Mouse (Mus musculus) lung, embryonic 14.5 days (tissue): ENCODE data around the gene Psap. TPM values are rescaled to one million over a fixed set of nuclear protein-coding genes. Genes with fewer than 3 reads are reported as not detected.
A peak's percentile ranks its signal among the peaks of the same experiment; 100 is the strongest.
"Not testable (repeated sequence)": the region's sequence is repeated elsewhere in the genome, so short reads cannot be mapped to it uniquely, and the experiment has no call there.

ENCODE experiments used
- ATAC-seq: fragments of 200-750 bp; cut with Nextera tagmentation; 2 replicates; pipeline ENCODE4 v1.8.0; 2017; ENCODE audit warnings: mild to moderate bottlenecking, moderate TSS enrichment, moderate library complexity; ENCODE audit not compliant: insufficient read depth
- DNase-seq: peaks from one replicate; pipeline ENCODE4 v3.0.0-alpha.2; 2015
- H3K27ac ChIP-seq: fragments of 300-500 bp; sonication (generic); 2 replicates; pipeline ENCODE4 v1.5.1; 2014; ENCODE audit warnings: low read depth, mild to moderate bottlenecking, moderate library complexity
- H3K27me3 ChIP-seq: fragments of 300-500 bp; sonication (generic); 2 replicates; pipeline ENCODE4 v1.6.1; 2014; ENCODE audit warnings: low read length, control low read depth; ENCODE audit not compliant: insufficient read depth
- H3K36me3 ChIP-seq: fragments of 300-500 bp; sonication (generic); 2 replicates; pipeline ENCODE4 v1.6.1; 2014; ENCODE audit warnings: control low read depth; ENCODE audit not compliant: insufficient read depth
- H3K4me1 ChIP-seq: fragments of 300-500 bp; sonication (generic); 2 replicates; pipeline ENCODE4 v1.6.1; 2014; ENCODE audit warnings: antibody characterized with exemption, control low read depth; ENCODE audit not compliant: insufficient read depth
- H3K4me2 ChIP-seq: fragments of 300-500 bp; sonication (generic); 2 replicates; pipeline ENCODE4 v1.6.1; 2014; ENCODE audit warnings: mild to moderate bottlenecking
- H3K4me3 ChIP-seq: fragments of 300-500 bp; sonication (generic); 2 replicates; pipeline ENCODE4 v1.5.1; 2014; ENCODE audit warnings: low read depth, low read length
- H3K9ac ChIP-seq: fragments of 300-500 bp; sonication (generic); 2 replicates; pipeline ENCODE4 v1.6.1; 2014
- H3K9me3 ChIP-seq: fragments of 300-500 bp; sonication (generic); 2 replicates; pipeline ENCODE4 v1.6.1; 2016; ENCODE audit warnings: low read depth, low read length, control low read depth
- CTCF ChIP-seq: IDR thresholded peaks from 2 replicates; pipeline ENCODE4 v1.5.1; 2016; ENCODE audit warnings: antibody characterized with exemption, low read depth
- WGBS: fragments of 180-500 bp; shearing (Covaris S2); extraction: QIAGEN DNeasy Blood & Tissue Kit; methylation state at CpG from one replicate; pipeline ENCODE4 v1.1.7; 2014; 5-methylcytosine and 5-hydroxymethylcytosine counted together
- polyA plus RNA-seq: library from polyadenylated mRNA; unstranded; fragments of >200 nt; fragmentation: Nextera tagmentation; extraction: Ambion mirVana; gene quantifications from 2 replicates; pipeline ENCODE4 v1.2.1, GENCODE M21; 2014

Gene Psap
- polyA plus RNA-seq, 1 experiment from 2014 or later, result 73.5 TPM

DNA sequence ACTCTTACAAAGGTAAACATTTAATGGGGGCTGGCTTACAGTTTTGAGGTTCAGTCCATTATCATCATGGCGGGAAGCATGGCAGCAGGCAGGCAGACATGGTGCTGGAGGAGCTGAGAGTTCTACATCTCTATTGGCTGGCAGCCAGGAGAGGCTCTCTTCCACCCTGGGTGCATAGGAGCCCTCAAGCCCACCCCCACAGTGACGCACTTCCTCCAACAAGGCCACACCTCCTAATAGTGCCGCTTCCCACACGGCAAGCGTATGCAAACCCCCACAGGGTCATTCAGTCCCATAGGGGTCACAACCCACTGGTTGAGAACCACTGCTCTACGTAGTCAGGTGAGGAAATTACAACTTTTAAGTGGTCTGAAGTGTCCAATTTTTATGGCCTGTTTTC lies 37.0 kb upstream of the Psap start:
- Histone ChIP-seq H3K9ac (no peak overlapping the region), H3K4me2 (no peak overlapping the region), H3K9me3 (no peaks in the 10 kb centered on the region), H3K27me3 (no peaks in the 10 kb centered on the region), H3K27ac (no peak overlapping the region), H3K36me3 (no peaks in the 10 kb centered on the region), H3K4me1 (no peaks in the 10 kb centered on the region), H3K4me3 (no peak overlapping the region)
- WGBS, result 81% methylated on average over 6 of the region's 6 CpGs
- DNase-seq (no peak), ATAC-seq (no peak)
- TF ChIP-seq CTCF, result no peak

DNA sequence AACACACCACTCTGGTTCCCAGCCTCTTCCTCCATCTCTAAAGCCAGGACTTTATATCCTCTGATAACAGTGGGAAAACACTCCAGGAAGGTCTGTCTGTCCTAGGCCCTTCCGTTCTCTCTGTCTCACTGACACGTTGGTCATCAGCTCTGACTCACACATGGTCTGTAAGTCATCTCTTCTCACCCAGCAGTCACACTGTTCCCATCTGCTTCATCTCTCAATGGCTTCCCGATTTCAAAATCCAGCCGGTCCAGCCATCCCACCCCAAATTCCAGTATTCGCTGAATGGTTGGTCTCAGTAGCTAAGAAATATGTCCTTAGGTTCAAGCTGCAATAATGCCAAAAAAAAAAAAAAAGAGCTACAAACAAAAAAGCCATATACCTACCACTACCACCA lies 33.5 kb upstream of the Psap start:
- Histone ChIP-seq H3K4me1 (no peaks in the 10 kb centered on the region), H3K27me3 (no peaks in the 10 kb centered on the region), H3K36me3 (no peaks in the 10 kb centered on the region), H3K4me3 (no peak overlapping the region), H3K9me3 (no peaks in the 10 kb centered on the region), H3K27ac (no peak overlapping the region), H3K9ac (no peak overlapping the region), H3K4me2 (no peak overlapping the region)
- 67% methylated on average over 5 of the region's 5 CpGs for WGBS
- no peak for TF ChIP-seq CTCF
- DNase-seq (no peak), ATAC-seq (no peak)

GRCm38 (mm10) chr10:60245041-60245440 lies 32.4 kb upstream of the Psap start:
- no peak overlapping the region for H3K4me3 ChIP-seq
- H3K9me3 ChIP-seq, result no peaks in the 10 kb centered on the region
- no peak overlapping the region for H3K4me2 ChIP-seq
- no peak overlapping the region for H3K9ac ChIP-seq
- ATAC-seq (peak; percentile 65), DNase-seq (peak; percentile 98)
- 4% methylated on average over 8 of the region's 8 CpGs for WGBS
- no peak overlapping the region for H3K27ac ChIP-seq
- H3K27me3 ChIP-seq, result no peaks in the 10 kb centered on the region
- H3K36me3 ChIP-seq, result no peaks in the 10 kb centered on the region
- TF ChIP-seq CTCF, result peak; percentile 100
- no peaks in the 10 kb centered on the region for H3K4me1 ChIP-seq

DNA sequence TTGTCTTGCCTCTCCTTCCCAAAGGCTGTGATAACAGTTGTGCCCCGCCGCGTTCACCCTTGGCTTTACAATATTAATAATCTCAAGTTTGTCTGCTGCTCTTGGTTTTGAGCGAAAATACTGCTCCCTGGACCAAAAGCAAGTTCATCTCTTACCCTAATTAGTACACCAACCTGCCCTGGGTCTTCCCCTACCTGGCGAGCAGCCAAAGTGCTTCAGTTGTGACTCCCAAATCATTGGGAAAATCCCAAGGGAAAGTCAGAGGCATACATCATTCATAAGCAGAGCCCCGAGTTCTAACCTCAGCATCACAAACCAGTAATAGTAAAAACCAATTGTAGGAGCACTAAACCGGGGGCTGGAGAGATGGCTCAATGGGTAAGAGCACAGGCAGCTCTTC lies 31.8 kb upstream of the Psap start:
- no peak overlapping the region for H3K4me3 ChIP-seq

DNA sequence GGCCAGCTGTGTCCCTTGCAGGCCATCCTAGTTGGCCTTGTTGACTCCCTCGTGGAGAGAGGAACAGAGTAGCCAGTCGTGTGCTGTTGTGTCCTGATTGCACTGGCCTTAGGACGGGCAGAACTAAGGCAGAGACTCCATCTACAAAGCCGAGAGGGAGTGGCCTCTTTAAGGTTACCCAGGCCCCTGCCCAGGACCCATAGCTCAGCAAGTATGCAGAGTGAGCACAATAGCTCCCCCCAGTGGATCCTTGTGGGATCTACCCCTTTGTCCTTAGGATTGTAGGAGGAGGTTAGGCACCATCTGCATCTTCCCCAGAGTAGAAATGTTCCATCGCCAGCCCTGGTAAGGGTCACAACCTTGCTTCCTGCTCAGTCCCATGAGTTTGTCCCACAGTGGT lies 30.9 kb upstream of the Psap start:
- Histone ChIP-seq H3K4me3 (no peak overlapping the region), H3K4me2 (no peak overlapping the region), H3K4me1 (no peaks in the 10 kb centered on the region), H3K27ac (no peak overlapping the region), H3K27me3 (no peaks in the 10 kb centered on the region), H3K9me3 (no peaks in the 10 kb centered on the region), H3K36me3 (no peaks in the 10 kb centered on the region), H3K9ac (no peak overlapping the region)
- ATAC-seq (peak; percentile 32; the same call in 1 of the 2 replicates), DNase-seq (peak; percentile 79)
- peak; percentile 62 for TF ChIP-seq CTCF
- 40% methylated on average over 5 of the region's 5 CpGs for WGBS

More for the DNA sequence above, 31.8 kb upstream of the Psap start:
- H3K27me3 ChIP-seq, result no peaks in the 10 kb centered on the region
- no peak overlapping the region for H3K4me2 ChIP-seq
- no peak for TF ChIP-seq CTCF
- no peak overlapping the region for H3K27ac ChIP-seq
- ATAC-seq, result no peak
- H3K4me1 ChIP-seq, result no peaks in the 10 kb centered on the region
- no peaks in the 10 kb centered on the region for H3K36me3 ChIP-seq
- H3K9ac ChIP-seq, result no peak overlapping the region
- no peaks in the 10 kb centered on the region for H3K9me3 ChIP-seq
- 79% methylated on average over 7 of the region's 7 CpGs for WGBS
- no peak for DNase-seq

GRCm38 (mm10) chr10:60248345-60248744 lies 29.1 kb upstream of the Psap start:
- not testable (repeated sequence) for H3K9me3 ChIP-seq, DNase-seq, H3K27me3 ChIP-seq, H3K36me3 ChIP-seq, ATAC-seq, H3K4me2 ChIP-seq, H3K4me1 ChIP-seq, H3K4me3 ChIP-seq, H3K27ac ChIP-seq, H3K9ac ChIP-seq
- WGBS, result 73% methylated on average over 3 of the region's 3 CpGs

DNA sequence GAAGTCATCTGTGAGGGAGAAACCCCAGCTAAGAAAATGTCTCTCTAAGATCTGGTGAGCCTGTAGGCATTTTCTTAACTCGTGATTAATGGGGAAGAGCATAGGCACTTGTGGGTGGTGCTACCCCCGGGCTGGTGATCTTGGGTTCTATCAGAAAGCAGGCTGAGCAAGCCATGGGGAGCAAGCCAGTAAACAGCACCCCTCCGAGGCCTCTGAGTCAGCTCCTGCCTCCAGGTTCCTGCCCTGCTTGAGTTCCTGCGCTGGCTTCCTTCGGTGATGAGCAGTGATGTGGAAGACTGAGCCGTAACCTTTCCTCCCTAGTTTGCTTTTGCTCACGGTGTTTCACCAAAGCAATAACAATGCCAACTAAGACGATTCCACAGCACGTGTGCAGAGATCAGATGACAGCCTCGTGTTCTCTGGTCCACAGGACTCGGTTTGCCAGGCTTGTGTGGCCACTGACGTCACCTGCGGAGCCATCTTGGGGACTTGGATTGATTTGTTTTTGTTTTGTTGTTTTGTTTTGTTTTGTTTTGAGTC lies 26.9 kb upstream of the Psap start:
- Histone ChIP-seq H3K9ac (no peak overlapping the region), H3K27ac (no peak overlapping the region), H3K4me3 (no peak overlapping the region), H3K36me3 (no peaks in the 10 kb centered on the region), H3K4me1 (no peaks in the 10 kb centered on the region), H3K4me2 (no peak overlapping the region), H3K9me3 (no peaks in the 10 kb centered on the region), H3K27me3 (no peaks in the 10 kb centered on the region)
- DNase-seq (no peak), ATAC-seq (no peak)
- 79% methylated on average over 13 of the region's 13 CpGs for WGBS
- TF ChIP-seq CTCF, result no peak

DNA sequence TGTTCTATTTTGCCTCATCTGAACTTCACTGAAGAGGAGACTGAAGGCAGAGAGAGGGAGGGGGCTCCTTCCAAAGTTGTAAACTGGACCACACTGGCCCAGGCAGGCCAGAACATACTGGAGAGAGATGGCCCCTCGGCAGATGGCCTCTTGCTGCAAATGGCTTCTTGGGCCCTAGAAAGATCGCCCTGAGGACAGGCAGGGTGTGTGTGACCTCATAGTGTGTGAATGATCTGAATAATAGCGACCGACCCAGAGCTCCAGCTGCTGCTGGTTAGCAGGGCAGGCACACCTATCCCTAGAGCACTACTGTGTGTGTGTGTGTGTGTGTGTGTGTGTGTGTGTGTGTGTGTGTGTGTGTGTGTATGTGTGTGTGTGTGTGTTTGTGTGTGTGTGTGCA lies 25.2 kb upstream of the Psap start:
- no peaks in the 10 kb centered on the region for H3K9me3 ChIP-seq
- no peak for TF ChIP-seq CTCF
- WGBS, result 68% methylated on average over 4 of the region's 4 CpGs
- no peak for DNase-seq
- no peak overlapping the region for H3K4me2 ChIP-seq
- H3K4me3 ChIP-seq, result no peak overlapping the region
- H3K36me3 ChIP-seq, result no peaks in the 10 kb centered on the region
- no peaks in the 10 kb centered on the region for H3K27me3 ChIP-seq
- no peak for ATAC-seq
- no peak overlapping the region for H3K27ac ChIP-seq
- H3K9ac ChIP-seq, result no peak overlapping the region
- no peaks in the 10 kb centered on the region for H3K4me1 ChIP-seq
